Mouse (Mus musculus) lung, postnatal 4 days (tissue): Measurements from ENCODE around the gene Nup88.
"Not testable (repeated sequence)": the region's sequence is repeated elsewhere in the genome, so short reads cannot be mapped to it uniquely, and the experiment has no call there.

ENCODE experiments used
- DNase-seq, 2 experiments: peaks; one replicate each; pipeline ENCODE4 v3.0.0; 2021

The Nup88 gene

DNA sequence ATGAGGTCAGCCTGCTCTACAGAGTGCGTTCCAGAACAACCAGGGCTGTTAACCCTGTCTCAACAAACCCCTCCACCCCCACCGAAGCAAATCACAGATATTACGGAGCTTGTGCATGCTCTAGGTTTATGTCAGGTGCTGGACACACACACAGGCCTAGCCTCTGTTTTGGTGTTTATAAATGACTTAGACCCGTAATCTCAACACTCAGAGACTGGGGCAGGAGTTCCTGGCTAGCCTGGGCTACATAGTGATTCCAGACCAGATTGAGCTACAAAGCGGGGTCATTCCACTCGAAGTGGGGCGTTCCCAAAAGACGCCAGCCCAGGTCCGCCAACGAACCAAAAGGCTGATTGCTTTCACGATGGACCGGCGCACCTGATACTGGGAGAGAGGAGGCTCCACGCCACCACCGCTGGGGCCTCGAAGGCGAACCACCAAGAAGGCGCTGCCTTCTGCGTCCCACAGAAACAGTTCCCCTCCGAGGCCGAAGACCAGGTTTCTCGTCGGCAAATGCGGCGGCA lies 440 bp downstream of the Nup88 start:
- DNase-seq: no peak

DNA sequence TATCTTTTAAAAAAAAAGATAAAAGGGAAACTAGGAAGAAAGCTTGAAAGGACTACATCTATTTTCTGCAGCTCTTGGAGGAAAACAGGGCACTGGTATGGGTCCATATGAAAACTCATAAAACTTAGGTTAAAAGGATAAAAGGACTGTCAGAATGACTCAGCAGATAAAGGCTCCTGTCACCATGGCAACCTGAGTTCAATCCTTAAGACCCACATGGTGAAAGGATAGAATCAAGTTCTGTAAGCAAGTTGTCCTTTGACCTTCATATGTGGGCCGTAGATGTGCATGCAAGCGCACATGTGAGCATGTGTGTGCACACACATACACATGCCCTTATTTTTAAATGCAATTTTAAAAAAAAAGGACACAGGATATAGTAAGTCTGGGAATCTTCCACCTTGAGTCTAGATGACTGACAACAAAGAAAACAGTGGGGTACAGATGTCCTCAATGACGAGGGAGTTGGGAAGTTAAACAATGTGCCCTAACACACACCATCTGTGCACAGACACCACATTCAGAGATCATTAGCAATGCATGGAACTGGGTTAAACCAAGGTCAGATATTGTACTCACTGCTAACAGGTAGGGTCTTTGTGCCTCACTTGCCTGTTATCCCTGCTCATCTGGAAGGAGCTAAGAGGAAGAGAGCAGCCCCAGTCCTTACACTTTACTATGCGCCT lies 5.4 kb downstream of the Nup88 start:
- no peak for DNase-seq

DNA sequence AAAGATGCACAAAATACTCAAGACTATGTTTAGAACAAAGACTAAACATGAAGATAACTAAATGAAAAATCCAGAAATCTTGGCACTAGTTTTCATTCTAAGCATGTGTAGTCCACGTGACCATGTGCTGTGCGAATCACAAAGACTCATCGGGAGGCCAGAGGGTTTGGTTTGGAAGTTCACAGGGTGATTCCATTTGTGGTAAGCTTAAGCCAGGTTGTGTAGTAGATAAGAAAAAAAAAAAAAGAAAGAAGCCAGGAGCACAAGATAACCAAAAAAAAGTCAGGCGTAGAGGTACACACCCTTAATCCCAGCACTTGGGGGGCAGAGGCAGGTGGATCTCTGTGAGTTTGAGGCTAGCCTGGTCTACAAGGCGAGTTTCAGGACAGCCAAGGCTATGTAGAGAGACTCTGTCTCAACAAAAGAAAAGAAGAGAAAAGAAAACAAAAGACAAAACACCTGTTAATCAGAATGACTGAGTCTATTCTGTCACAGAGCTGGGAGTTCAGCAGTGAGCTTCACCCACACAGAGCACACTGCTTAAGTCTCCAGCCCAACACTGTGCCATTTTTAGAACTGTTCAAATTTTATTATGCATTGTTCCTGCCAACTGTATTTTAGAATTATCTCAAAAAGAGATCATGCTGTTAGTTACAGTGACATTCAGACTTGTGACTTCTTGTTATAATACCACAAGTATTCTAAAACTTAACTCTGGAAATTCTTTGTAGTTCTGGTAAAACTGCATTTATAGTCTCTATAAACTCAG lies 8.8 kb downstream of the Nup88 start:
- no peak for DNase-seq

DNA sequence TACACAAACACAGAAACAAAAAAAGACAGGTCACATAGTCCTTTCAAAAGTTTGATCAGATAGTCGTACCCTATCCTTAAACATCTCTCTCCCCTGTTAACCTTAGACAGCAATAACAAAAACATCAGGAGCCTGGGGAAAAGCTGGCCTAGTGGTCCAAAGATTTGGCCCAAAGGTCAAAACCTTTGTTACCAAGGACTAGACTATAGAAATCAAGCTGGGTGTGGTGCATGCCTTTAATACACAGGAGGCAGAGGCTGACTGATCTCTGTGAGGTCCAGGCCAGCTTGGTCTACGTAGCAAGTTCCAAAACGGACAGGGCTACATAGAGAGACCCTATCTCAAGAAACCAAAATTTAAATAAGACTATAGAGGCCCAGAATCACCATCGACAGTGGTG lies 15.1 kb downstream of the Nup88 start:
- DNase-seq: no peak

DNA sequence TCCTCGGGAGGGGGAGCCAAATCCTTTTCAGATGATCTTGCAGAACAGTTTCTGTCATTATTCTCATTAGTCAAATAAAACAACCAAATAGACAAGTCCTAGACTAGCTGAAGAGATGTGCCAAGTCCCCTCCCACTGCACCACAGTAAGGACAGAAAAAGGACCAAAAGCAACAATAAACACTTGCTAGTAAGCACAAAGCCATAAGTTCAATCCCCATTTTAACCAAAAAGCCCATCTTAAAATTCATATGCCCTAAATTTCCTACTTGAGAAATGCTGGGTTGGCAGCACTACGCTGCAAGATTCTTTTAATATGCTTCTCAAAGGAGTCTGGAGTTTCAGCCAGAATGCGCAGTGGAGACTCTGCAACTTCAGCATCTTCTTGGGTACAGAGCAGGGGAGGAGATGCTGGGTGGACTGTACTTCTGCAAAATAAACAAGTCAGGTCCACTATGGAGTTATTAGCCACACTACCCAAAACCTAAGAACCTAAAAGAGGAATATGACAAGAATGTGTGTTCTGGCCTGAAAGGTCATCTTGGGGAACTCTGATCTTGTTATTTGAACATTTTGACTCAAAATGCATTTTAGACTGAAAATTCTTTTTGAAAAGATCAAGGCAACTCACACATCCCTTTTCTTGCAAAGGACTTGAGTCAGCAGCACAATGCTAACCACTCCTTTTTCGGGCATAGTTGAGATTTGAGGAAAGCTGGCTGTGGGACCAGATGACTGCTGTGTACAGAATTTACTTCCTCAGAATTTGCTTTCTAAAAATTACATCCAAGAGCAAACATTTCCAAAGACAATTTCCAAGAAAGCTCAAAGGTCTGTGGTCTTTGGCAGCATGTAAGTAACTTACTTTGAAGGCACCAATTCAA lies 24.6 kb downstream of the Nup88 start:
- DNase-seq: no peak

DNA sequence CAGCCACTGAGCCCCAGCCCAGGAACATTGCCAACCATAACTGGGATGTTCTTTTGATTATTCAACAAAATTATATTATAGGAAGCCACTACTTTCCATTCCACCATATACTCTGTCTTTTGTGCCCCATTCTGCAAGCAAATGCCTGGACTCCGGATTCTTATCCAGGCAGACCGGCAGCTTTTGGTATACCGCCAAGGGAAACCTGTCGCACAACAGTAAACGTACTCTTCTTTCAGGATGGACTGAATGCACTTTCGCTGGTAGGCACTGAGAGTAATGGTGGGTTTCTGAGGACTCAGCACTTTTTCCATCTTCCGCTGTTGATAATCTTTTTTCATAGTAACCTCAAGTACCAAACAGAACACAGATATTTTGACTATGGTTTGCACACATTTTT lies 26.1 kb downstream of the Nup88 start:
- no peak for DNase-seq

DNA sequence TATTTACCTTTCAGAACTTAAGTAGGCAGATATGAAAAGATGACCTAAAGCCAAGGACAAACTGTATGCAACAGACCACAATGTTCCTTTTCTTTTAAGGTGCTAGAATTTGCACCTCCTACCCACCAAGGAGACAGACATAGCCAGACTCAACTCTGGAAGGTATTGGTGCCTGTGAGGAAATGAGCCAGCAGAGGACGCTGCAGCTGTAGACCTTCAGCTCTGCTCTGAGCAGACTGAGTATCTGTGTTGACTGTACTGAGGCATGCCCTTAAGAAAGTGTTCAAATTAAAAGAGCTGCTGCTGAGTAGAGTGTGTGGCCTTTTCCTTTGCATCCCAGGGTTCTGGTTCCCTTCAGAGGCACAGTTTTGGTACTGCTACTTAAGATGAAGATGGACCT lies 27.2 kb downstream of the Nup88 start:
- no peak for DNase-seq

DNA sequence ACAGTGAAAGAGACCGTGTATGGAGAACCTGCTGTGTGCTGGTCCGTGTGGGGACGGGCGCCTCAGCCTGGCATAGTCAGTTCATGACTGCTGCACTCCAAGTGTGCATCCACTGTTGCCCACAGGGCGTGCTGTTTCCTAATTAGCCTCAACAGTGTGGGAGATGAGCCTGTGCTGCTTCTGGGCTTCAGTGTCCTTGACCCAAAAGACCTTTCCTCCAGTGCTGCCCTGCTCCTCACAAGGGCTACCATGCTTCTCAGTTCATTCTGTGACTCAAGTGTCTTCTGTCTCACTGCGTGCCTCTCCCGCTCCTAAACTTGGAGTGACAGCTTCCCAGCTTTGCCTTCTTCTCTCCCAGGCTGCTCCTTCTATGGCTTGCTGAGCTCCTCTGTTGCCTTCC lies 34.5 kb downstream of the Nup88 start:
- DNase-seq: no peak

DNA sequence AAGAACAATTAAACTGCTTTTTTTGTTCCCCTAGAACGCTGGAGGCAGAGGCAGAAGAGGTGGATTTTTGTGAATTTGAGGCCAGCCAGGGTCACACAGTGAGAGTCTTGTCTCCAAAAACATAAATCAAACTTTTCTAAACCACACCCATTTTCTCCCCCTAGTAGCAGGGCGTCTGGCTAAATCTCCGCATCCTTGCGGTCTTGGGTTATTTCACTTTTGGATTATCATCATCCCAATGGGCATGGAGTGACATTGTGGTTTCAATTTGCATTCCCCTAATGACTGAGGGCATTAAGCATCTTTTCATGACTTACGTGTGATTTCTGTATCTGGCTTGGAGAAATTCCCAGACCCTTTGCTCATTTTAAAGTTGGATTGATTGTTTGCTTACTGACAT lies 38.3 kb downstream of the Nup88 start:
- DNase-seq: no peak

DNA sequence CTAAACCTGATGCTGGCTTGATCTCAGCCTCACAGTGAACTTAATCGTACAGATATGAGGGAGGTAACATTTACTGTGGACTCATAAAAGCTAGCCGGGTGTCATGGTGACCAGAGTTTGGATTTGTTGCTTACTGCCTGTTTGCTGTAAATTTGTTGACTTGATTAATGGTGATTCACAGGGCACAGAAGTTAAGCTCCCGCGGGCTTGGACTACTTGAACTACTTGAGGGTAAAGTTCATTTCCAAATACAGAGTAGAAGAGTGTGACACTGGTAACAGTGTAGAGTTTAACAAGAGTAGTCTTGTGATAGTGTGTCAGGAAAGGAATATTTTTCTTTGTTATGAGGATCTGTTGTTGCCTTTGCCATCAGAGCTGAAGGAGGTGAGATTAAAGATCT lies 50.2 kb downstream of the Nup88 start:
- DNase-seq: no peak

DNA sequence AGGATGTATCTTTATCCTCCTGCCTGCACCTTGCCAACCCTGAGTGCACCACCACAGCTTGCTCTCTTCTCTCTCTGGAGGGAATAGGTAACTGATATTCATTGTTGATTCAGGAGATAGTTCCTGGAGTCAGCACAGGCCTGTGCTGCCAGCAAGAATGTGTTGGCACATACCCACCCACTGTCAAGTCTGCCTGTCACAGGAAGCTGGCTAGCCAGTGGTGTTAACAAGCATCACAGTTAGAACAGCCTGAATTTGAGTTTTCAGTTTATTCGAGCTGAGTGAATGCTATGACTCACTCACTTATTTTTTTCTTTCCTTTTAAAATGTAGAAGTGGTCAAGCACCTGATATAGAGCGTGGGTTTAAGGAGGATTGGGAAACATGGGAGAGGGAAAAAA lies 51.9 kb downstream of the Nup88 start:
- DNase-seq: no peak

DNA sequence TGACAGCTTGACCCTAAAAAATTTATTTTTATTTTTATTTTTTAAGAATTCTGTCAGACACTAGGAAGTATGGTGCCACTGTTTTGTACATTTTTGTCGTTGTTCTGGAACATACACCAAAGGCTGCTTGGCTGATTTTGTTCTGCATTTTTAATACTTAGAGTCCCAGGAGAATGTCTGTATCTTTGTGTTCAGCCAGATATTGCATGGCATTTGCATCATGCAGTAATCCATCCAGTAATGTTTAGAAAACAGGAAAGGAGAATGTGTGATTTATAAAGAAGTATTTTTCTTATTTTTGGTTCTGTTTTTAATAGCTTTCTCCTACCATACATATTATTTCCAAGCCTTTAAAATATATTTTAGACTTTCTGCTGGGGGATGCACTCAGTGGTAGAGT lies 57.9 kb downstream of the Nup88 start:
- DNase-seq: no peak

DNA sequence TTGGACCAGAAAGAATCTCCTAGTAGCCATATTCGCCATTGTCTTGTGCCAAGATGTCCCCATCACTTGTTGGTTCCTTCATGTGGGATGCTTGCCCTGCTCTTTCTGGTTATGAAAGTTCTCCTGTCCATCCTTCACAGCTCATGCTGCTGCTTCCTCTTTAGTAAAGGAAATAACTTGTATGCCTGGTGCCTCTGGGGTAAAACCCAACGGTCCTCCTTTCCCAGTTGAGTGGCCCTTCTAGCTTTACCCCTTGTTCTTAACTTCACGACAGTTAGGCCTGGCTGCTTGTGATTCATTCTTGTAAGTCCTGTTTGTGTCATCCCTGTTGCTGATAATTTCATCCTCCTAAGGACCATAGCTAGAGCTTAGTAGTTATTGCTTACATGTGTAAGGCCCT lies 58.5 kb downstream of the Nup88 start:
- DNase-seq: no peak

DNA sequence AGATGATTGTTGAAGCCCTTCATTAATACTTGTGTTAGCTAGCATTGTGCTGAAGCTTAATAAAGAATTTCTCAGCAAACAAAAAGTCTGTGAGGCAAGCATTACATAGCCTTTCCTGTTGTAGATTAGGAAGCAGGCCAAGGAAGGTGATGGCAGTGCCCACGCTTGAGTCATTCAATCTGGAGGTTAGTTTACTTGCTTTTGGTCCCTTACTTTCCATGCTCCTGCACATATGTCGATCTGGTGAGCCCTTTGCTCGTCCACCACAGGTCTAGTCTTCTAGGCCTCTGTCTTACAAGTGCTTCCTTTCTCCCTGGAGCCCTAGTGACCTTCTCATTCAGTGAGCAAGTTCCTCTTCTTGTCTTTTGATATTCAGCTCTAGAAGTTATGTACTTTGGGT lies 63.1 kb downstream of the Nup88 start:
- no peak for DNase-seq

DNA sequence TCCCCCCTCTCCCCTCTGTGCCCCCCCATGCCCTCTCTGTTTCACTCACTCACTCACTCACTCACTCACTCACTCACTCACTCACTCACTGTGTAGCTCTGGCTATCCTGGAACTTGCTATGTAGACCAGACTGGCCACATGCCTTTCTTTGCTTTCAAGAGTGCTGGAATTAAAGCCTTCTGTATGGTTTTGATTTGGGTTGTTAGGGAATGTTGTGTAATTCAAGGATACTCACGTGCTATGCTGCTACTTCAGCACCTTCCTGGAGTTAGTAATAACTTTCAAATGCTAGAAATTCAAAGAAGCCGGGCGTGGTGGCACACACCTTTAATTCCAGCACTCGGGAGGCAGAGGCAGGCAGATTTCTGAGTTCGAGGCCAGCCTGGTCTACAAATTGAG lies 71.6 kb downstream of the Nup88 start:
- not testable (repeated sequence) for DNase-seq

DNA sequence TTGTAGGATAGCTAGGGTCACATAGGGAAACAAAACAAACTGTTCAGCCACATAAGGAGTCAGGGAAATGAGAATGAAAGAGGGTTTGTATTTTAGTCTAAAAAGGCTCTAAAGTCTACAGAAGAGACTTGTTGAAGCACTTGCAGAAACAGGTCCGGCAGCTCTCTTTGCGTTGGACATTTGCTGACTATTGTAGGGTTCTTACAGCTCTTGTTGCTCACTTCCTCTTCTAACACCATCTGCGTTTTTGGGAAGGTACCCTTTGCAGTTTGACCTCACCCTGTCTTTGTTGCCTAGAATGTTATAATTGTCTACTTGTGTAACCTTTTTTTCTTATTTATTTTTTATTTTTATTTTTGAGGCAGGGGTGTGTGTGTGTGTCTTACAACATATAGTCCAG lies 72.1 kb downstream of the Nup88 start:
- DNase-seq: peak in 1 of 2 experiments; percentile 12
